Mouse (Mus musculus) brown adipose tissue, adult 24 weeks (tissue): ENCODE measurements around the gene Cherp. TPM values are rescaled to one million over a fixed set of nuclear protein-coding genes. Genes with fewer than 3 reads are reported as not detected.

ENCODE experiments used
- H3K27ac ChIP-seq: fragments of 200-500 bp; replicated peaks from 2 replicates; pipeline ENCODE4 v1.5.1; 2012; ENCODE audit warnings: low read depth, mild to moderate bottlenecking, low read length
- H3K4me1 ChIP-seq: fragments of 200-500 bp; 2 replicates; pipeline ENCODE4 v1.6.1; 2012; ENCODE audit warnings: low read length, mixed read lengths; ENCODE audit not compliant: control insufficient read depth, insufficient read depth, insufficient read length
- H3K4me3 ChIP-seq: fragments of 200-500 bp; 2 replicates; pipeline ENCODE4 v1.5.1; 2012; ENCODE audit warnings: low read depth, mild to moderate bottlenecking, low read length, moderate library complexity; ENCODE audit not compliant: insufficient read depth
- polyA plus RNA-seq: library from polyadenylated mRNA; stranded (reverse); fragments of >200 nt; gene quantifications from 2 replicates; pipeline ENCODE4 v1.2.4, GENCODE M21; 2012; ENCODE audit not compliant: missing spikeins, insufficient read depth, insufficient read length

Cherp gene
- polyA plus RNA-seq, 1 experiment, result 12.8 TPM

DNA sequence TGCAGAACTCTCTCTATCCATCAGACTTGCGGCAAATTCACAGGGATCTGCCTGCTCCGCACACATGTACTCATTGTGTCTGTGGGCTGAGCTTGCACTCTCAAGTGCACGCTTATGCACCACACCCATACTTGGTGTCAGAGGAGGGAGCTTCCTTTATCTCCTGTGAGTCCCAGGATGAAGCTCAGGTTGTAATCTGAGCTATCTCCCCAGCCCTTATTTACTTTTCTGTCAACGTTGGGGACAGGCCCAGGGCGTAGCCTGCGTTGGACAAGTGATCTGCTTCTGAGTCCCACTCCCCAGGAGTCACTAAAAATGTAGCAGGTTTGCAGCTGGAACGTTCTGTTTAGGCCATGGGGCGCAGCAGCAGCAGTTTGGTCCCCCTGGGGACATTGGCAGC is 23.5 kb downstream of the Cherp start:
- no peak overlapping the region for H3K4me3 ChIP-seq
- no peak overlapping the region for H3K27ac ChIP-seq
- H3K4me1 ChIP-seq, result no peaks in the 10 kb centered on the region

DNA sequence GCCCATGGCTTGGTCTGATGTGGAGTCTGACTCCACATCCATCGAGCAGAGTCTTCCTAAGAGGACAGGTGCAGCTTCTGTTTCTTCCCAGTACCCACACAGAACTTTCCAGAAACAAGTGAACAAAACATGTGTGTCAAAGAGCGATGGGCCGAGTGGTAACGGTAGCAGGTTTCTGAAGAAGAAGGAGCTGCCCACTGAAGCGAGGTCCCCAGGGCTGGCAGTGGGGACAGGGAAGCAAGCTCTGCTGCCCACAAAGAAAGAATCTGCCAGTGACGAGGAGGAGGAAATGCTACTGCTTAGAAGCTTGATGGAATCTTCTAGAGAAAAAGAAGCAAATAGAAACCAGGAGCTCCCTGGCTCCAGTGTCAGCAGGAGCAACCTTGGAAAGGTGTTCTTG is 30.0 kb downstream of the Cherp start:
- Histone ChIP-seq H3K27ac (no peak overlapping the region), H3K4me3 (no peak overlapping the region), H3K4me1 (0 out of 2 replicates have a peak, but pooled peaks cover 2% of the 10 kb centered on the region)

DNA sequence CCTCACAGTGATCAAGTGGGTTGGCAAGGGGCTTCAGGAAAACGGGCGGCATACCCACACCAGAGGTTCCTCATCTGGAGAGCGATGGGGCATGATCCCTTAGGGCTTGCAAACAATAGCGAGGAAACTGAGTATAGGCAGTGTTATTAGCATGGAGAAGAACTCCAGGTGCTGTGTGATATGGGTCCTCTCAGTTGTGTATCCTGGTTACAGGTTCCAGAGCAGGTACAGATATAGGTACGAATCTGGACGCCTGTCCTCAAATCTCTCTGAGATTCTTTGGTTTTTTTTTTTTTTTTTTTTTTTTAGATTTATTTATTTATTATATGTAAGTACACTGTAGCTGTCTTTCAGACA is 31.1 kb downstream of the Cherp start:
- H3K4me1 ChIP-seq, result 0 out of 2 replicates have a peak, but pooled peaks cover 2% of the 10 kb centered on the region
- H3K4me3 ChIP-seq, result peak overlapping the region; percentile 73
- H3K27ac ChIP-seq, result peak overlapping the region; percentile 67

DNA sequence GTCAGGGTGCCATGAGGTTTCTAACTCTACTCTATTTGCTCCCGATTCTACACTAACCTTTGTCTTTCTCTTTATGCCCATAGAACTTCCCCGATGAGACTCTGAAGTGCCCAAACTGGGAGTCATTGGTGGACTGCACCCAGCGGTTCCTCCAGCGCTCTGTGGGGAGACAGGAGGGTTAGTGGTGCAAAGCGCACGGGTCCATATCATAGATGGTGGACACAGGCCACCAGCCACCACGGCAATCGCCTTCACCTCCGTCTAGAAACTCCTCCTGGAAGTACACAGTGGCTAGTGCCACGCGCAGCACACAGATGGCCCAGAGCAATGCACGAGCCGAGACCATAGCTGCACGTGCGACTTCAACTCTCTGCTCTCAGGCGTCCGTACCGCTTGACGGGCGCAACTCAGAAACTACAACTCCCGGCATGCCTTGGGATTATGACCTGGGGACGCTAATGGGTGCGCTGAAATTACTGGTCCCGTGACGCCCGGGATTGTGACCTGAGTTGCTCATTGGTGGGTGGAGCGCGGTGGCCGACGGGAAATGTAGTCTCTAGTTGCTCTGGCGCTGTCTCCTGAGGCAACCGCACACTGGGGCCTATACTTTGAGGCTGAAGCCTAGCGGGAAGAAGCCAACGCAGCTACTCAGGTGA is 31.6 kb downstream of the Cherp start, which contains the start of the genes Calr3 and 1700030K09Rik:
Gene Calr3 (minus strand): TSS at position 533 of the 656 bp plus-strand sequence.
Gene 1700030K09Rik (plus strand): TSS at position 543 of the 656 bp plus-strand sequence.
- H3K27ac ChIP-seq, result peak within 1 kb of the TSS; percentile 67
- H3K4me1 ChIP-seq, result 0 out of 2 replicates have a peak, but pooled peaks cover 2% of the 10 kb centered on the region
- peak within 1 kb of the TSS; percentile 73 for H3K4me3 ChIP-seq

DNA sequence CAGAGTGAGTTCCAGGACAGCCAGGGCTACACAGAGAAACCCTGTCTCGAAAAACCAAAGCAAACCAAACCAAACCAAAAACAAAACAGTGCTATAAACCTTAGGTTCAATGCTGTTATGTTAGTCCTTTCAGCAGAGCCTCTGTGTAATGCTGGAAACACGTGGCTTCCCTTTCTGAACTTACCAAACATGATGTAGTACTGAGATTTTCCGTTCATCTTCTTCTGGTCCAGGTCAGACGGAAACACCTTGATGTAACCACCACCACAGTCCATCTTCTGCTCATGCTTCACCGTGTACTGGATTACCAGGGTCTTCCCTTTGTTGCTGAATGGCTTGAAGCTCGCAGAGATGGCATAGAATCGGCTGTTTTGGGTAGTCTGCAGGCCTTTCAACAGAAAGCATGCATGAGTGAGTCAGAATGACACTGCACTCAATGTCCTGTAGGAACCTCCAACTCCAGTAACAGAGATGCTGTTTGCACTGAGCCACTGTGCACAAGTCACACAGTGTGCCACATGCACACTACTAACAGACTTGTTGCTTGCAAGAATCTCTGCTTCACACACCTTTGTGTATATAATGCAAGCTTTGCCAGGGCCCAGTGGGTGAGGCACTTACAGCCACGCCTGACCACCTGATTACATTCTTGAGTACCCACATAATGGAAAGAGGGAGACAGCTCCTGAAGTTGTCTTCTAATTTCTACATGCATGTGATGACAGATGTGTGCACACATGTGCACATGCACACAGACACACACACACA is 36.6 kb downstream of the Cherp start:
- Histone ChIP-seq H3K27ac (no peak overlapping the region), H3K4me3 (no peak overlapping the region), H3K4me1 (no peaks in the 10 kb centered on the region)

DNA sequence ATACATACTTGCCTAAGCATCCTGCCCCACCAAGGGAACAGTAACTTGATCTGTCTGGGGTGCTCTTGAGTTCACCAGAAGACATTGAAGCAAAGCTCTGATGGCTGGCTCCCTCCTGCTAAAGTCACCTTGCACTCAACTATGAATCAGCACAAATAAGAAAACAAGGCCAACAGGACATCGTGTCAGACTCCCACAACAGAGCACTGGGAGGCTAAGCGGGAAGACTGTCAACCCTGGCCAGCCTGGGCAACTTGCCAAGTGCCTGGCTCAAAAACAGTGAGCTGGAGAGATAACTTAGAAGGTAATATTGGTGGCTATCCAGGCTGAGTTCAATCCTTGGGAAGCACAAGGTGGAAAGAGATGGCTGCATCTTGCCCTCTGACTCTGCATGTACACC is 40.1 kb downstream of the Cherp start:
- H3K4me1 ChIP-seq, result no peaks in the 10 kb centered on the region
- H3K4me3 ChIP-seq, result no peak overlapping the region
- peak overlapping the region; percentile 55; the same call in 1 of the 2 replicates for H3K27ac ChIP-seq

DNA sequence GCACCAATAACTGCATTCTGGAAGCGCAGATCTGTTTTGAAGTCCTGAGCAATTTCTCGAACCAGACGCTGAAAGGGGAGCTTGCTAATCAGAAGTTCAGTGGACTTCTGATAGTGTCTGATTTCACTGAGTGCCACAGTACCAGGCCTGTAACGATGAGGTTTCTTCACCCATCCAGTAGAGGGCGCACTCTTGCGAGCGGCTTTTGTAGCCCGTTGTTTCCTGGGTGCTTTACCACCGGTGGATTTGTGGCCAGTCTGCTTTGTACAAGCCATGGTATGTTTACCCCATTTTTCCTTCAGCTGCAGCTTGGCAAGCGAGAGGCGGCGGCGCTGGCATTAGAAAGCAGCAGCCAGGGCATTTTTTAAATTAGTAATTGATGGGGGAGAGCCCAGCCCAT is 45.4 kb downstream of the Cherp start:
- no peak overlapping the region for H3K27ac ChIP-seq
- H3K4me3 ChIP-seq, result no peak overlapping the region
- no peaks in the 10 kb centered on the region for H3K4me1 ChIP-seq

DNA sequence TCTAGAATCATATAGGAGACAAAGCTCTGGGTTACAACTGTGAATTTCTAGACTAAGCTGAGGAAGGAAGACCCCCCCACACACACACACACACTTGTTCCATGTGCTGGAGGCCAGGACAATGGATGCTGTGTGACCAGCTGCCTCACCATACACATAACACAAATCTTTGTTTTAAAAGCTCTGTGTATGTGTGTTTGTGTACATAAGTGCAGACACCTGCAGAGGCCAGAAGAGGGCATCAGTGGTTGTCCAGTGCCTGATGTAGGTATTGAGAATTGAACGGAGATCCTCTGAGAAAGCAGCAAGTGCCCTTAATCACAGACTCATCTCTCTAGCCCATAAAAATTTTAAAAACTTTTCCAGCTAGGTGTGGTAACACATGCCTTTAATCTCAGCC is 52.1 kb downstream of the Cherp start:
- H3K27ac ChIP-seq, result no peak overlapping the region
- no peak overlapping the region for H3K4me3 ChIP-seq
- H3K4me1 ChIP-seq, result peaks cover 12% of the 10 kb centered on the region

DNA sequence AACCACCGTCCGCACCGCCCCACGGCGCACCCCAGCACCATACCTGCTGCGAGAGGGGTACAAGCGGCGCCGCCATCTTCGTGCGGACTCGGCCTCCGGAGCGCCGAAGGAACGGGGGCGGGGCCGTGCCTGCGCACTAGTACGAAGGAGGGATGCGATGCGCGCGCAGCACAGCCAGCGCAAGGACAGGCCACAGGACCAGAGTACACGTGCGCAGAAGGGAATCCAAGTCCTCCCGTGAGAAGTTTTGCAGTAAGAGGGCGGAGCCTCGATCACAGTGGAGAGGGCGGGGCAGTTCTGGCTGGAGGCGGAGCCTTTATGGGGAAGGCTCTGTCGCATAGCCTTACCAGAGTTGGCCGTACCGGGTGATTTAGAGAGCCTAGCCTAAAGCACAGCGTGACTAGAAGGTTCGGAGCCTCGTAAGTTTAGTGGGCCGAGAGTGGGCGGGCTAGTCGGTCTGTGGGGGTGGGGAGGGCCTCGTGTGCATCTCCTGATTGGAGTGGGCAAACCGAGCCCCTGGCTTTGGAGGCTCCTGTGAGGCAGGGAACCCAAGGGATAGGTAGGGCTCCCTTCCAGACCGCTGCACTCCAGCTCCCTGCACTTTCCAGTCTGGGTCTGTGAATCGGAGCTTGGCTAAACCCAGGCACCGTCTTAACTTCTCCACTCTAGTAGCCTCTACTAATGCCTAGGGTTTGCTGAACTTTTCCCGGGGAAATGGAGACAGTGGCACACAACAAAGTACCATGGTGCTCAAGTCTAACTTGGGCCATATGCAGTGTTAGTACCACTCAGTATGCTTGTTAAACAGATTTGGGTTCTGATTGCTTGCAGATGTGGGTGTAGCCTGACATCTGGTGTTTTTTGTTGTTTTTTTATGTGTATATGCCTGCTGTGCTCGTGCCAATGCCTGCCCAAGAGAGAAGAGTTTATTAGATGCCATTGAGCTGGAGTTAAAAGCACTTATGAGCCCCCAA is 53.4 kb downstream of the Cherp start, which contains the start of gene Eps15l1:
Gene Eps15l1 (minus strand): TSS at position 99 of the 974 bp plus-strand sequence.
- H3K4me3 ChIP-seq, result peak within 1 kb of the TSS; percentile 78
- peak within 1 kb of the TSS; percentile 62 for H3K27ac ChIP-seq
- H3K4me1 ChIP-seq, result peaks cover 23% of the 10 kb centered on the region

DNA sequence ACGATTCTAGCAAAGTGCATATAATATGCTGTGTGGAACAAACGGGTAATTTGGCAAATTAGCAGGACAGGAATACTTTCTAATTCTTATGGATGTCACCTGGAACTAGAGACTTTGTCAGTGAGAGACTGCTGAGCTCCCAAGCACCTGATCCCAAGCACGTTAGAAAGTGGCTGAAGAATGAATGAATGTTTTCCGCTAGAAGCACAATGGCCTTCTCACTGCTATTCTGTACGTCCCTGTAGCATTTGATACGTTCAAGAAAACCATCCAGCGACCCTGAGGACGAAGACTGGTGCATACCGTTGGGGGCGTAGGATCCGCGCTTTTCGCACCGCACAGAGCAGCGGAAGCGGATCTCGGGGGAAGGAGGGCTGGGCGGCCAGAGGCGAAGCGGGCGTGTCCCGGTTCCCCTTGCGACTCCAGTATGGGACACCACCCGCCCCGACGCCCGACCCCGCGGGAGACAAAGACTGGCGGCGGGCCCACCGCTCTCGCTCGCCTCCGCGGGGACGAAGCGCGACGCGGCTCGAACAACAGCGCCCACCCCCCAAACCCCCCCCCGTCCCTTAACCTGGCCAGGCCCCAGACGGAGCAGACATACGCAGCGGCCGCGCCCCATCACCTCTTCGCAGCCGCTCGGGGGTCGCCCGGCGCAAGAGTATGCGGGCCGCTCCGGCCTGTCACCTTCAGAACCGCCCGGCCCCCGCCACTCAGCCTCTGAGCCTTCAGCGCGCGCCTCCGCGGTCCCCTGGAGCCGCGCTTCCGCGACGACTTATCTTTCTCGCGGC is 54.3 kb downstream of the Cherp start:
- Histone ChIP-seq H3K4me3 (peak overlapping the region; percentile 78), H3K4me1 (peaks cover 30% of the 10 kb centered on the region), H3K27ac (peak overlapping the region; percentile 62)

DNA sequence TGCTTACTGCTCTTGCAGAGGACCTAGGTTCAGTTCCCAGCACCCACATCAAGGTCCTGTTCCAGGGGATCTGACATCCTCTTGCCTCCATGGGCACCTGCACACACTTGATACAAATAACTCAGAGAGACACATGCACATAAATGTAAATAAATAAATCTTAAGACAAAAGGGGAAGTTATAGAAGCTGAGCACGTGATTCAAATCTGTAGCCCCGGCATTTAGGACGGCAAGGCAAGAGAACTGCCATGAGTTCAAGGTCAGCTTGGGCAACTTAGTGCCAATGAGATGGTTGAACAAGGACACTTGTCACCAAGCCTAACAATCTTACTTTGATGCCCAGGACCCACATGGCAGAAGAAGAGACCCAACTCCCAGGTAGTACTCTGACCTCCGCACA is 57.0 kb downstream of the Cherp start:
- Histone ChIP-seq H3K27ac (no peak overlapping the region), H3K4me3 (no peak overlapping the region), H3K4me1 (peaks cover 30% of the 10 kb centered on the region)

DNA sequence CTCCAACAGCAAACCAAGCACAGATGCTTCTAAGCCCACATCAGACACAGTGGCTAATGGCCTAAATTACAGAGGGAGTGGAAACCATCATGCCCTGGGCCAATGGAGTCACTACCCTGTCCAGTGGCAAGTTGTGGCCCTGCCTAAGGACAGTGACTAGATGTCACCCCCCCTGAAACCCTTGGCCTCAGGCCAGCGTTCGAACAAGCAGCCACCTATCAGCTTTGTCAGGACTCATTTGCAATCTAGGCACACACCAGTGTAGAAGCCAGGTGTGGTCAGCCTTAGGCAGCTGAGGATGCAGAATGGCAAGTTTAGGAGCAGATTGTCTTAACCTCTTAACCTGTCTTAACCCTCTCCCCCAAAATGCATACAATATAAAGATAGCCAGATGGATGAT is 59.8 kb downstream of the Cherp start:
- Histone ChIP-seq H3K4me3 (no peak overlapping the region), H3K27ac (no peak overlapping the region), H3K4me1 (peaks cover 39% of the 10 kb centered on the region)

DNA sequence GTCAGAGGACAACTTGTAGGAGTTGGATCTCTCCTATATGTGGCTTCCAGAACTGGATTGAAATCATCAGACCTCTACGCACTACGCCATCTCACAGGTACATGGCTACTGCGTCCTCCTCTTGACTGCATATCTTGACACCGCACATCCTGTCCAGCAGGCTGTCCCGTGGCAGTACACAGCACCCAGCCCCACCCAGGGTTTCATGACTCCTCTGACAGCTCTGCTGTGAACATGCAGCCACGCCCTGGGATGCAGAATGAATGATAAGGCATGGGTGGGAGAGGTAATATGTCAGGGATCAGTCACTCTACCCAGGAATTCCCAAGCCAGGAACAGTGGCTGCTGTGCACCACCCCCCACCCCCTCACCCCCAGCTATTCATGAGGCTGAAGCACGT is 61.2 kb downstream of the Cherp start:
- Histone ChIP-seq H3K4me3 (no peak overlapping the region), H3K27ac (no peak overlapping the region), H3K4me1 (peaks cover 43% of the 10 kb centered on the region)
